Mouse (Mus musculus): ENCODE data around the gene Atp1b2. TPM values are rescaled to one million over a fixed set of nuclear protein-coding genes. Genes with fewer than 3 reads are reported as not detected.

Atp1b2 gene
- 14.8 TPM for polyA plus RNA-seq (2014; fragmentation: Illumina TruSeq; extraction: RNeasy Lipid Tissue Mini Kit (QIAGEN cat#74804); ENCODE audit: low read depth, low replicate concordance)

GRCm38 (mm10) chr11:69605726-69606490 lies at the start of gene Atp1b2:
Gene Atp1b2, minus strand, starts transcription at chr11:69605942.

GRCm38 (mm10) chr11:69632284-69633089 lies 26.7 kb upstream of the Atp1b2 start, which contains the start of gene Fxr2:
Gene Fxr2, plus strand, starts transcription at chr11:69632990.

GRCm38 (mm10) chr11:69621571-69622268 lies 16.0 kb upstream of the Atp1b2 start, which contains the start of gene Sat2:
Gene Sat2, plus strand, starts transcription at chr11:69622024.

GRCm38 (mm10) chr11:69617805-69618204 lies 12.1 kb upstream of the Atp1b2 start, which contains the start of gene Shbg:
Gene Shbg, minus strand, starts transcription at chr11:69617905.

GRCm38 (mm10) chr11:69580091-69580514 lies 25.6 kb downstream of the Atp1b2 start, which contains the start of the genes Wrap53 and Trp53:
Gene Wrap53, minus strand, starts transcription at chr11:69580255.
Gene Trp53, plus strand, starts transcription at chr11:69580359.

GRCm38 (mm10) chr11:69559851-69560765 lies 45.6 kb downstream of the Atp1b2 start, which contains the start of gene Efnb3:
Gene Efnb3, minus strand, starts transcription at chr11:69560205.

Other genes with a start within 250 kb of the Atp1b2 start
- gene Chd3, start 236.5 kb downstream of the Atp1b2 start, polyA plus RNA-seq (2014; fragmentation: Illumina TruSeq; extraction: RNeasy Lipid Tissue Mini Kit (QIAGEN cat#74804); ENCODE audit: low read depth, low replicate concordance) = 88.6 TPM
- gene Naa38, start 210.5 kb downstream of the Atp1b2 start, polyA plus RNA-seq (2014; fragmentation: Illumina TruSeq; extraction: RNeasy Lipid Tissue Mini Kit (QIAGEN cat#74804); ENCODE audit: low read depth, low replicate concordance) = 115 TPM
- 37.7 TPM for gene Cyb5d1, start 210.3 kb downstream of the Atp1b2 start, polyA plus RNA-seq (2014; fragmentation: Illumina TruSeq; extraction: RNeasy Lipid Tissue Mini Kit (QIAGEN cat#74804); ENCODE audit: low read depth, low replicate concordance)
- gene Tmem88, start 207.7 kb downstream of the Atp1b2 start, polyA plus RNA-seq (2014; fragmentation: Illumina TruSeq; extraction: RNeasy Lipid Tissue Mini Kit (QIAGEN cat#74804); ENCODE audit: low read depth, low replicate concordance) = 10.2 TPM
- gene Kdm6b, start 192.3 kb downstream of the Atp1b2 start, polyA plus RNA-seq (2014; fragmentation: Illumina TruSeq; extraction: RNeasy Lipid Tissue Mini Kit (QIAGEN cat#74804); ENCODE audit: low read depth, low replicate concordance) = 22.5 TPM
- 1.2 TPM for gene Dnah2, start 56.8 kb downstream of the Atp1b2 start, polyA plus RNA-seq (2014; fragmentation: Illumina TruSeq; extraction: RNeasy Lipid Tissue Mini Kit (QIAGEN cat#74804); ENCODE audit: low read depth, low replicate concordance)
- 1.1 TPM for gene Efnb3, start 45.7 kb downstream of the Atp1b2 start, polyA plus RNA-seq (2014; fragmentation: Illumina TruSeq; extraction: RNeasy Lipid Tissue Mini Kit (QIAGEN cat#74804); ENCODE audit: low read depth, low replicate concordance)
- 9.2 TPM for gene Wrap53, start 25.7 kb downstream of the Atp1b2 start, polyA plus RNA-seq (2014; fragmentation: Illumina TruSeq; extraction: RNeasy Lipid Tissue Mini Kit (QIAGEN cat#74804); ENCODE audit: low read depth, low replicate concordance)
- gene Trp53, start 25.6 kb downstream of the Atp1b2 start, polyA plus RNA-seq (2014; fragmentation: Illumina TruSeq; extraction: RNeasy Lipid Tissue Mini Kit (QIAGEN cat#74804); ENCODE audit: low read depth, low replicate concordance) = 35.1 TPM
- not detected for gene Shbg, start 12.0 kb upstream of the Atp1b2 start, polyA plus RNA-seq (2014; fragmentation: Illumina TruSeq; extraction: RNeasy Lipid Tissue Mini Kit (QIAGEN cat#74804); ENCODE audit: low read depth, low replicate concordance)
- gene Sat2, start 16.1 kb upstream of the Atp1b2 start, polyA plus RNA-seq (2014; fragmentation: Illumina TruSeq; extraction: RNeasy Lipid Tissue Mini Kit (QIAGEN cat#74804); ENCODE audit: low read depth, low replicate concordance) = 16.0 TPM
- 64.4 TPM for gene Fxr2, start 27.0 kb upstream of the Atp1b2 start, polyA plus RNA-seq (2014; fragmentation: Illumina TruSeq; extraction: RNeasy Lipid Tissue Mini Kit (QIAGEN cat#74804); ENCODE audit: low read depth, low replicate concordance)
- 0.92 TPM for gene Sox15, start 49.4 kb upstream of the Atp1b2 start, polyA plus RNA-seq (2014; fragmentation: Illumina TruSeq; extraction: RNeasy Lipid Tissue Mini Kit (QIAGEN cat#74804); ENCODE audit: low read depth, low replicate concordance)
- 89.0 TPM for gene Mpdu1, start 56.7 kb upstream of the Atp1b2 start, polyA plus RNA-seq (2014; fragmentation: Illumina TruSeq; extraction: RNeasy Lipid Tissue Mini Kit (QIAGEN cat#74804); ENCODE audit: low read depth, low replicate concordance)
- 45.6 TPM for gene Cd68, start 60.2 kb upstream of the Atp1b2 start, polyA plus RNA-seq (2014; fragmentation: Illumina TruSeq; extraction: RNeasy Lipid Tissue Mini Kit (QIAGEN cat#74804); ENCODE audit: low read depth, low replicate concordance)
- gene Eif4a1, start 66.5 kb upstream of the Atp1b2 start, polyA plus RNA-seq (2014; fragmentation: Illumina TruSeq; extraction: RNeasy Lipid Tissue Mini Kit (QIAGEN cat#74804); ENCODE audit: low read depth, low replicate concordance) = 395 TPM
- gene Senp3, start 76.1 kb upstream of the Atp1b2 start, polyA plus RNA-seq (2014; fragmentation: Illumina TruSeq; extraction: RNeasy Lipid Tissue Mini Kit (QIAGEN cat#74804); ENCODE audit: low read depth, low replicate concordance) = 67.4 TPM
- 5.4 TPM for gene Tnfsf13, start 79.8 kb upstream of the Atp1b2 start, polyA plus RNA-seq (2014; fragmentation: Illumina TruSeq; extraction: RNeasy Lipid Tissue Mini Kit (QIAGEN cat#74804); ENCODE audit: low read depth, low replicate concordance)
- gene Tnfsf12, start 89.9 kb upstream of the Atp1b2 start, polyA plus RNA-seq (2014; fragmentation: Illumina TruSeq; extraction: RNeasy Lipid Tissue Mini Kit (QIAGEN cat#74804); ENCODE audit: low read depth, low replicate concordance) = 19.2 TPM
- gene Tnfsfm13, start 90.2 kb upstream of the Atp1b2 start, polyA plus RNA-seq (2014; fragmentation: Illumina TruSeq; extraction: RNeasy Lipid Tissue Mini Kit (QIAGEN cat#74804); ENCODE audit: low read depth, low replicate concordance) = 8.1 TPM
- gene Polr2a, start 152.7 kb upstream of the Atp1b2 start, polyA plus RNA-seq (2014; fragmentation: Illumina TruSeq; extraction: RNeasy Lipid Tissue Mini Kit (QIAGEN cat#74804); ENCODE audit: low read depth, low replicate concordance) = 43.9 TPM
- gene Slc35g3, start 156.0 kb upstream of the Atp1b2 start, polyA plus RNA-seq (2014; fragmentation: Illumina TruSeq; extraction: RNeasy Lipid Tissue Mini Kit (QIAGEN cat#74804); ENCODE audit: low read depth, low replicate concordance) = 1.5 TPM
- gene Zbtb4, start 160.0 kb upstream of the Atp1b2 start, polyA plus RNA-seq (2014; fragmentation: Illumina TruSeq; extraction: RNeasy Lipid Tissue Mini Kit (QIAGEN cat#74804); ENCODE audit: low read depth, low replicate concordance) = 28.9 TPM
- gene Chrnb1, start 190.0 kb upstream of the Atp1b2 start, polyA plus RNA-seq (2014; fragmentation: Illumina TruSeq; extraction: RNeasy Lipid Tissue Mini Kit (QIAGEN cat#74804); ENCODE audit: low read depth, low replicate concordance) = 8.3 TPM
- 8.7 TPM for gene Fgf11, start 195.9 kb upstream of the Atp1b2 start, polyA plus RNA-seq (2014; fragmentation: Illumina TruSeq; extraction: RNeasy Lipid Tissue Mini Kit (QIAGEN cat#74804); ENCODE audit: low read depth, low replicate concordance)
- gene Tmem102, start 199.7 kb upstream of the Atp1b2 start, polyA plus RNA-seq (2014; fragmentation: Illumina TruSeq; extraction: RNeasy Lipid Tissue Mini Kit (QIAGEN cat#74804); ENCODE audit: low read depth, low replicate concordance) = 13.6 TPM
- 2.2 TPM for gene Gm39566, start 209.4 kb upstream of the Atp1b2 start, polyA plus RNA-seq (2014; fragmentation: Illumina TruSeq; extraction: RNeasy Lipid Tissue Mini Kit (QIAGEN cat#74804); ENCODE audit: low read depth, low replicate concordance)
- 14.1 TPM for gene Spem2, start 212.5 kb upstream of the Atp1b2 start, polyA plus RNA-seq (2014; fragmentation: Illumina TruSeq; extraction: RNeasy Lipid Tissue Mini Kit (QIAGEN cat#74804); ENCODE audit: low read depth, low replicate concordance)
- 23.3 TPM for gene Spem1, start 216.2 kb upstream of the Atp1b2 start, polyA plus RNA-seq (2014; fragmentation: Illumina TruSeq; extraction: RNeasy Lipid Tissue Mini Kit (QIAGEN cat#74804); ENCODE audit: low read depth, low replicate concordance)
- gene Nlgn2, start 231.8 kb upstream of the Atp1b2 start, polyA plus RNA-seq (2014; fragmentation: Illumina TruSeq; extraction: RNeasy Lipid Tissue Mini Kit (QIAGEN cat#74804); ENCODE audit: low read depth, low replicate concordance) = 19.0 TPM
- 183 TPM for gene Tmem256, start 232.6 kb upstream of the Atp1b2 start, polyA plus RNA-seq (2014; fragmentation: Illumina TruSeq; extraction: RNeasy Lipid Tissue Mini Kit (QIAGEN cat#74804); ENCODE audit: low read depth, low replicate concordance)
- gene Plscr3, start 240.4 kb upstream of the Atp1b2 start, polyA plus RNA-seq (2014; fragmentation: Illumina TruSeq; extraction: RNeasy Lipid Tissue Mini Kit (QIAGEN cat#74804); ENCODE audit: low read depth, low replicate concordance) = 31.1 TPM